Mouse (Mus musculus): ENCODE data around the gene Dmrta1. TPM values are rescaled to one million over a fixed set of nuclear protein-coding genes. Genes with fewer than 3 reads are reported as not detected.

The Dmrta1 gene
- polyA plus RNA-seq (2015; fragmentation: Nextera tagmentation; extraction: Ambion mirVana) = 0.05 and 0.08 TPM in 2 replicates

DNA sequence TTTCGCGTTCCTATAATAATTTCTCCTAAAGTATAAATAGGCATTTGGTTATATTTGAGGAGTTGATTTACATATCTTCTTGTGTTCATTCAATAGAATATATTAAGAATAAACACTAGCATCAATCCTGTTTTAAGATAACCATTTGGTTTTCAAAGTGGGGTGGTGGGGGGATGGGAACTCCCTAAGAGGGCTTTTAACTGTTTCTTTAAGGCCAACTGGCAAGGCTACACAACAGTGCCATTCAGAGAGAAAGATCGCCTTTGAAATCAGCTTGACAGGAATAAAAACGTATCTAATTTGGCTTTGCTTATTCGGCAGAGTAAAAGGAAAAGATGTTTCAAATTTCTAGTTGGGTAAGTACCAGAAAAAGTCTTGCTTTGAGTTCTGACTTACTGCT lies at the start of gene Dmrta1:
TSS of gene Dmrta1 (plus strand) at position 242 of the 400 bp plus-strand sequence.
- DNase-seq (ENCODE audit: low spot score) (no peak), ATAC-seq (replicated peaks; ENCODE audit: low FRiP score, low read depth) (no peak)
- Histone ChIP-seq H3K27ac (no peak within 1 kb of the TSS), H3K4me3 (replicated peaks; ENCODE audit: low read depth, low read length) (no peak within 1 kb of the TSS), H3K4me1 (replicated peaks; ENCODE audit: insufficient read depth, low read length) (no peaks in the 10 kb centered on the region), H3K9ac (ENCODE audit: low read depth, low read length) (no peak within 1 kb of the TSS), H3K36me3 (ENCODE audit: insufficient read depth, low read length) (no peaks in the 10 kb centered on the region), H3K27me3 (ENCODE audit: insufficient read depth, low read length) (no peaks in the 10 kb centered on the region), H3K4me2 (ENCODE audit: low read length) (no peak within 1 kb of the TSS), H3K9me3 (replicated peaks; ENCODE audit: low read length) (no peaks in the 10 kb centered on the region)
- TF ChIP-seq CTCF (IDR thresholded peaks at IDR 0.05; ENCODE audit: low read depth) = no peak
- WGBS = 44% methylated on average over 5 of the region's 5 CpGs

DNA sequence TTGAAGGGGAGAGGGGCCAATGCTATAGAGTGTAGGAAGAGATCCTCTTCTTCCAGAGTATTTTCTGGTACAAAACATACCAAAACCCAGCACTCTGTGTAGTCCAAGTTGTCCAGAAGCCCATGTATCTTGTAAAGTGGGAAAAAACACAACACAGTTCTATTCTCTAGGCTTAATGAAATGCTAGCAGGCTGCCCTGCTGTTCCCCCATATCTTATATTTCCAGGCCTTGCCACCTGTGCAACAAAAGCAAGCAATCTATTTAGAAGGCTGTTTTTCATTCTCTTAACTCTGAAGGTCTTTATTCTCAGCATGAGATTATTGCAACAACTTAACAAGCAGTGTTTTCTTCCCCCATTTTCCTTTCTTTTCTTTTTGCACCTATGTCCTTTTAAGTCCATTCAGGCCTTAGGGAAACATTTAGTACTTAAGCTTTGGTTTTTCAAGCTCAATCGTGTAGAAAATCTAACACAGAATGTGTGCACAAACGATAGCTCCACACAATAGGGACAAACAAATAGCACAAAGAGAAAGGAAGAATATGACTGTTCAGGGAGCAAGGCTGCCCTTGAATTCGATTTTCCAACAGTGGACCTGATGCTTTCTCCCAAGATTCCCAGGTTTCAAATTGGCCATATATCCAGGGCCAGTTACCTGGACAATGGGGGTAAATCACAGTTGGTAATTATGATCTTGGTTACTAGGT lies 48.7 kb upstream of the Dmrta1 start:
- no peak overlapping the region for H3K4me2 ChIP-seq (ENCODE audit: low read length)
- WGBS = 76% methylated on average over 3 of the region's 3 CpGs
- H3K4me1 ChIP-seq (replicated peaks; ENCODE audit: insufficient read depth, low read length) = no peaks in the 10 kb centered on the region
- H3K36me3 ChIP-seq (ENCODE audit: insufficient read depth, low read length) = no peaks in the 10 kb centered on the region
- no peak for ATAC-seq (replicated peaks; ENCODE audit: low FRiP score, low read depth)
- H3K4me3 ChIP-seq (replicated peaks; ENCODE audit: low read depth, low read length) = no peak overlapping the region
- no peaks in the 10 kb centered on the region for H3K27me3 ChIP-seq (ENCODE audit: insufficient read depth, low read length)
- H3K9me3 ChIP-seq (replicated peaks; ENCODE audit: low read length) = no peaks in the 10 kb centered on the region
- DNase-seq (ENCODE audit: low spot score) = no peak
- no peak overlapping the region for H3K9ac ChIP-seq (ENCODE audit: low read depth, low read length)
- no peak for TF ChIP-seq CTCF (IDR thresholded peaks at IDR 0.05; ENCODE audit: low read depth)
- H3K27ac ChIP-seq = no peak overlapping the region

DNA sequence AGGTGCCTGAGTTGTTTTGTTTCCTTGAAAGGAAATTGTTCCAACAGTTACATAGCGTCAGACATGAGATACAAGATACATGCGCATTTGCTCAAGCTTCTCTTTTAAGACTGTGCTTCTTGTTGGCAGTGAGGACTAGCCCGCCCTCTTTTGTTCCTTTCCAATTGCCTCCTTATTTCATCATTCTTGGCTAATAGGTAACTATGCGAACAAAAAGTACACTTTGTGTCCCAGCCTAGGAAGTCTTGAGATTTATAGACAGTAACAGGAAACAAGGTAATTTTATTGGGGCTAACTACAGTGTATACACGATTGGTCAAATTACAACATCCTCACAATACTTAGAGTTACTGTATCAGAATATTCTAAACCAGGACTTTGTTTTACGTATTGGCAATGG lies 47.7 kb upstream of the Dmrta1 start:
- 68% methylated on average over 6 of the region's 6 CpGs for WGBS
- TF ChIP-seq CTCF (IDR thresholded peaks at IDR 0.05; ENCODE audit: low read depth) = no peak

DNA sequence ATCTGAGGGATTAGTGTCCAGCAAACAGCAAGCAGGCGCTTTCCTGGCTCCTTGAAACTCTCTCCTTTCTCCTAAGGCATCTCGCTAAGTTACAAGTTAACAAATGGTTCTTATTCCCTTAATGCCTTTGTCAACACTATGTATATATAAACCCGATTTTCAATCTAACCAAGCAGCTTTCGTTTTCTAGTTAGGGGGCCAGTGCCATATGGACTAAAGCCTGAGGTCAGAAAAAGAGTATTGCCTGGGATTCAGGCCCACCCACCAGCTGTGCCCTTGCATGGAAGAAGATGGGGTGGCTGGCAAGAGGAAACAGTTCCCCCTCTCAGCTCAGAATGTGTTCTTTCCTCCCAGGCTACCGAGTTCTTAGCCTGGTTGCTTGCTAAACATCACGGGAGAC lies 40.6 kb upstream of the Dmrta1 start:
- H3K4me2 ChIP-seq (ENCODE audit: low read length) = no peak overlapping the region
- H3K9ac ChIP-seq (ENCODE audit: low read depth, low read length) = no peak overlapping the region
- no peak overlapping the region for H3K4me3 ChIP-seq (replicated peaks; ENCODE audit: low read depth, low read length)
- no peak for DNase-seq (ENCODE audit: low spot score)
- WGBS = 49% methylated on average over 6 of the region's 6 CpGs
- H3K4me1 ChIP-seq (replicated peaks; ENCODE audit: insufficient read depth, low read length) = no peaks in the 10 kb centered on the region
- TF ChIP-seq CTCF (IDR thresholded peaks at IDR 0.05; ENCODE audit: low read depth) = no peak
- H3K9me3 ChIP-seq (replicated peaks; ENCODE audit: low read length) = no peaks in the 10 kb centered on the region
- no peak overlapping the region for H3K27ac ChIP-seq
- H3K36me3 ChIP-seq (ENCODE audit: insufficient read depth, low read length) = no peaks in the 10 kb centered on the region
- ATAC-seq (replicated peaks; ENCODE audit: low FRiP score, low read depth) = no peak
- no peaks in the 10 kb centered on the region for H3K27me3 ChIP-seq (ENCODE audit: insufficient read depth, low read length)

More for the DNA sequence above, 47.7 kb upstream of the Dmrta1 start:
- H3K9me3 ChIP-seq (replicated peaks; ENCODE audit: low read length) = no peaks in the 10 kb centered on the region
- no peak overlapping the region for H3K4me2 ChIP-seq (ENCODE audit: low read length)
- DNase-seq (ENCODE audit: low spot score) = no peak
- no peak overlapping the region for H3K9ac ChIP-seq (ENCODE audit: low read depth, low read length)
- no peaks in the 10 kb centered on the region for H3K36me3 ChIP-seq (ENCODE audit: insufficient read depth, low read length)
- no peaks in the 10 kb centered on the region for H3K4me1 ChIP-seq (replicated peaks; ENCODE audit: insufficient read depth, low read length)
- no peak for ATAC-seq (replicated peaks; ENCODE audit: low FRiP score, low read depth)
- no peak overlapping the region for H3K27ac ChIP-seq
- no peaks in the 10 kb centered on the region for H3K27me3 ChIP-seq (ENCODE audit: insufficient read depth, low read length)
- H3K4me3 ChIP-seq (replicated peaks; ENCODE audit: low read depth, low read length) = no peak overlapping the region

DNA sequence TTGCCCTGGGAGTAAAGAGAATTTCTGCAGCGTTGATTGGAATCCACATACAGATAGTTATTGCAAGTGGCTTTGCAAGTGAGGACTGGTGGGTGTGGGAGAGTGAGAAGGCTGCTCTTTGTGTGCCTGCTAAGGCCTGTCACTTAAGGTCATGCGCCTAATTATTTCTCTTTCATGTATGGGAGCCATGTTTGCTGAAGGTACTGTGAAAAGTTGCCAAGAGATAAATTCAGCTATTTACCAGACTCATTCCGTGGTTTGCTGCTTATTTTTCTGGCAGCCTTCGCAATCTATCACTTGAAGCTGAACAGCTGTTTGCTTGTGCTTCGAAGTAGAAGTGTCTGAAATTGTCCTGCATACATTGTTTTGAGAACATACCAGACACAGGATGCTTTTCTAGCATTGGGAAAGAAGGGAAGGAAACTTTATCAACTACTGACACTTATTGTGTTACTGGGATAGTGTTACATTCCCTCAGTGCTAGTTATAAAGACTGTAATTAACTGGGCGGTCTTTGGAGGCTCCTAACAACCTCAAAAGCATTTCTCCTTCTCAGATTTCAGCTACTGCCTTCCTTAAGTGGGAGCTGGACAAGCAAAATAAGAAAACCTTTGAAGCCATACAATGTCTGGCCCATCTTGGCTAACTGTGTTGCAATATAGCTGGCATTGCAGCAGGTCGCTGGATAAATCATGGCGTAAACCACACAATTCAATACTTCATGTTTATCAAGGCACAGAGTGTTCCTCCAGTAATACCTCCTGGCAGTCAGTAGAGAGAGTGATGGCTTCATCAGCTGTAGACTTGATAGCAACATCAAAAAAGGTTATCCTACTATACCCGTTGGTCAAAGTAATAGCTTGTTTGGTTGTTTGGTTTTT lies 34.8 kb upstream of the Dmrta1 start:
- H3K27ac ChIP-seq = no peak overlapping the region
- no peaks in the 10 kb centered on the region for H3K36me3 ChIP-seq (ENCODE audit: insufficient read depth, low read length)
- no peak overlapping the region for H3K4me2 ChIP-seq (ENCODE audit: low read length)
- H3K4me3 ChIP-seq (replicated peaks; ENCODE audit: low read depth, low read length) = no peak overlapping the region
- no peaks in the 10 kb centered on the region for H3K4me1 ChIP-seq (replicated peaks; ENCODE audit: insufficient read depth, low read length)
- H3K9me3 ChIP-seq (replicated peaks; ENCODE audit: low read length) = no peaks in the 10 kb centered on the region
- DNase-seq (ENCODE audit: low spot score) (peak; percentile 86), ATAC-seq (replicated peaks; ENCODE audit: low FRiP score, low read depth) (peak; percentile 59; the same call in 1 of the 2 replicates)
- no peaks in the 10 kb centered on the region for H3K27me3 ChIP-seq (ENCODE audit: insufficient read depth, low read length)
- no peak for TF ChIP-seq CTCF (IDR thresholded peaks at IDR 0.05; ENCODE audit: low read depth)
- H3K9ac ChIP-seq (ENCODE audit: low read depth, low read length) = no peak overlapping the region
- WGBS = 26% methylated on average over 9 of the region's 9 CpGs
